Mouse (Mus musculus) c-Kit-positive CD71-positive TER-119-negative erythroid progenitor cells, embryonic 14.5 days (primary cell): ENCODE results near the gene Nxpe2.
"Not testable (repeated sequence)": the region's sequence is repeated elsewhere in the genome, so short reads cannot be mapped to it uniquely, and the experiment has no call there.

Experiments
- DNase-seq: peaks from one replicate; pipeline ENCODE4 v3.0.0-alpha.2; 2013; ENCODE audit warnings: low read depth

The Nxpe2 gene

GRCm38 (mm10) chr9:48353148-48353698, at the start of gene Nxpe2:
Nxpe2 (minus strand) TSS chr9:48353454.
- DNase-seq: no peak

GRCm38 (mm10) chr9:48389983-48390382, 36.7 kb upstream of the Nxpe2 start:
- no peak for DNase-seq

GRCm38 (mm10) chr9:48388451-48388850, 35.2 kb upstream of the Nxpe2 start:
- DNase-seq: no peak

GRCm38 (mm10) chr9:48374357-48374756, 21.1 kb upstream of the Nxpe2 start:
- DNase-seq: no peak

GRCm38 (mm10) chr9:48373232-48373878, 20.1 kb upstream of the Nxpe2 start:
- no peak for DNase-seq

GRCm38 (mm10) chr9:48362743-48363142, 9.5 kb upstream of the Nxpe2 start:
- no peak for DNase-seq

- peak; percentile 92 for DNase-seq
Observed at GRCm38 (mm10) chr9:48361815-48362631, 8.8 kb upstream of the Nxpe2 start.

- no peak for DNase-seq
Observed at GRCm38 (mm10) chr9:48360826-48361225, 7.6 kb upstream of the Nxpe2 start.

GRCm38 (mm10) chr9:48357097-48357496, 3.8 kb upstream of the Nxpe2 start:
- no peak for DNase-seq

GRCm38 (mm10) chr9:48354793-48355192, 1.5 kb upstream of the Nxpe2 start:
- DNase-seq: peak; percentile 84

GRCm38 (mm10) chr9:48354122-48354521, 868 bp upstream of the Nxpe2 start:
- DNase-seq: no peak

- no peak for DNase-seq
Observed at GRCm38 (mm10) chr9:48345866-48346265, 7.4 kb downstream of the Nxpe2 start.

- DNase-seq: no peak
Observed at GRCm38 (mm10) chr9:48345456-48345855, 7.8 kb downstream of the Nxpe2 start.

- DNase-seq: no peak
Observed at GRCm38 (mm10) chr9:48340708-48341380, 12.4 kb downstream of the Nxpe2 start.

GRCm38 (mm10) chr9:48339563-48339962, 13.7 kb downstream of the Nxpe2 start:
- DNase-seq: no peak

GRCm38 (mm10) chr9:48338783-48339455, 14.3 kb downstream of the Nxpe2 start:
- no peak for DNase-seq

- DNase-seq: no peak
Observed at GRCm38 (mm10) chr9:48329597-48329996, 23.7 kb downstream of the Nxpe2 start.

GRCm38 (mm10) chr9:48326338-48326737, 26.9 kb downstream of the Nxpe2 start:
- no peak for DNase-seq

- DNase-seq: no peak
Observed at GRCm38 (mm10) chr9:48315825-48316224, 37.4 kb downstream of the Nxpe2 start.

GRCm38 (mm10) chr9:48314194-48314593, 39.1 kb downstream of the Nxpe2 start:
- no peak for DNase-seq

- no peak for DNase-seq
Observed at GRCm38 (mm10) chr9:48311241-48311640, 42.0 kb downstream of the Nxpe2 start.

- not testable (repeated sequence) for DNase-seq
Observed at GRCm38 (mm10) chr9:48303564-48303963, 49.7 kb downstream of the Nxpe2 start.
